Mouse (Mus musculus): ENCODE results near the gene Cebpb.

Gene Cebpb

GRCm38 (mm10) chr2:167691871-167692661 lies 3.4 kb downstream of the Cebpb start:
- no peak for DNase-seq (ENCODE audit: low read depth, low spot score)

- no peak for DNase-seq (ENCODE audit: low read depth, low spot score)
Measured at GRCm38 (mm10) chr2:167692831-167693230, 4.1 kb downstream of the Cebpb start.

GRCm38 (mm10) chr2:167693540-167693939 lies 4.8 kb downstream of the Cebpb start:
- no peak for DNase-seq (ENCODE audit: low read depth, low spot score)

GRCm38 (mm10) chr2:167694244-167694643 lies 5.5 kb downstream of the Cebpb start:
- DNase-seq (ENCODE audit: low read depth, low spot score), result no peak

- no peak for DNase-seq (ENCODE audit: low read depth, low spot score)
Measured at GRCm38 (mm10) chr2:167694963-167695362, 6.2 kb downstream of the Cebpb start.

GRCm38 (mm10) chr2:167695491-167695890 lies 6.8 kb downstream of the Cebpb start:
- DNase-seq (ENCODE audit: low read depth, low spot score), result no peak

- DNase-seq (ENCODE audit: low read depth, low spot score), result no peak
Measured at GRCm38 (mm10) chr2:167696143-167696542, 7.4 kb downstream of the Cebpb start.

- no peak for DNase-seq (ENCODE audit: low read depth, low spot score)
Measured at GRCm38 (mm10) chr2:167697902-167698301, 9.2 kb downstream of the Cebpb start.

GRCm38 (mm10) chr2:167700018-167700417 lies 11.3 kb downstream of the Cebpb start:
- DNase-seq (ENCODE audit: low read depth, low spot score), result no peak

GRCm38 (mm10) chr2:167701472-167701871 lies 12.8 kb downstream of the Cebpb start:
- no peak for DNase-seq (ENCODE audit: low read depth, low spot score)

GRCm38 (mm10) chr2:167702126-167702525 lies 13.4 kb downstream of the Cebpb start:
- no peak for DNase-seq (ENCODE audit: low read depth, low spot score)

GRCm38 (mm10) chr2:167704409-167704808 lies 15.7 kb downstream of the Cebpb start:
- no peak for DNase-seq (ENCODE audit: low read depth, low spot score)

GRCm38 (mm10) chr2:167706183-167706939 lies 17.6 kb downstream of the Cebpb start:
- DNase-seq (ENCODE audit: low read depth, low spot score), result no peak

- DNase-seq (ENCODE audit: low read depth, low spot score), result no peak
Measured at GRCm38 (mm10) chr2:167708373-167708772, 19.7 kb downstream of the Cebpb start.

GRCm38 (mm10) chr2:167709969-167710368 lies 21.3 kb downstream of the Cebpb start:
- no peak for DNase-seq (ENCODE audit: low read depth, low spot score)

- no peak for DNase-seq (ENCODE audit: low read depth, low spot score)
Measured at GRCm38 (mm10) chr2:167710574-167710973, 21.9 kb downstream of the Cebpb start.

GRCm38 (mm10) chr2:167712872-167713821 lies 24.4 kb downstream of the Cebpb start:
- DNase-seq (ENCODE audit: low read depth, low spot score), result no peak

- DNase-seq (ENCODE audit: low read depth, low spot score), result no peak
Measured at GRCm38 (mm10) chr2:167714298-167714697, 25.6 kb downstream of the Cebpb start.

- DNase-seq (ENCODE audit: low read depth, low spot score), result no peak
Measured at GRCm38 (mm10) chr2:167715008-167715407, 26.3 kb downstream of the Cebpb start.

GRCm38 (mm10) chr2:167717208-167717607 lies 28.5 kb downstream of the Cebpb start:
- DNase-seq (ENCODE audit: low read depth, low spot score), result no peak

- DNase-seq (ENCODE audit: low read depth, low spot score), result no peak
Measured at GRCm38 (mm10) chr2:167719520-167719919, 30.8 kb downstream of the Cebpb start.

All from embryo, embryonic 11.5 days (tissue).